Mouse (Mus musculus) liver, embryonic 14.5 days (tissue): ENCODE results near the gene Ltb4r1. TPM values are rescaled to one million over a fixed set of nuclear protein-coding genes. Genes with fewer than 3 reads are reported as not detected.
A peak's percentile ranks its signal among the peaks of the same experiment; 100 is the strongest.

Experiments used
- ATAC-seq: fragments of 200-750 bp; cut with Nextera tagmentation; 2 replicates; pipeline ENCODE4 v1.8.0; 2017; ENCODE audit warnings: moderate number of reproducible peaks, mild to moderate bottlenecking, moderate library complexity; ENCODE audit not compliant: insufficient read depth
- DNase-seq, 3 experiments: peaks; one replicate each; pipeline ENCODE4 v3.0.0-alpha.2; 2012 to 2013; ENCODE audit warnings: low read depth in 3 of 3, low spot score in 3 of 3
- H3K27ac ChIP-seq: fragments of 300-500 bp; sonication (generic); 2 replicates; pipeline ENCODE4 v1.5.1; 2014; ENCODE audit warnings: moderate library complexity, mild to moderate bottlenecking, control low read depth, inconsistent platforms
- H3K27me3 ChIP-seq: fragments of 300-500 bp; sonication (generic); 2 replicates; pipeline ENCODE4 v1.6.1; 2014; ENCODE audit warnings: mild to moderate bottlenecking, low read length, moderate library complexity; ENCODE audit not compliant: control insufficient read depth, insufficient read depth
- H3K36me3 ChIP-seq: fragments of 300-500 bp; sonication (generic); replicated peaks from 2 replicates; pipeline ENCODE4 v1.6.1; 2014; ENCODE audit warnings: low read depth; ENCODE audit not compliant: control insufficient read depth, insufficient read depth
- H3K4me1 ChIP-seq, 2 experiments: fragments of 200-500 bp in 1 of 2; fragments of 300-500 bp in 1 of 2; sonication (generic) in 1 of 2; replicated peaks; 2 replicates each; pipeline ENCODE4 v1.6.1; 2012 to 2014; ENCODE audit warnings: antibody characterized with exemption in 1 of 2, inconsistent platforms in 1 of 2, low read length in 1 of 2; ENCODE audit not compliant: control insufficient read depth in 2 of 2, insufficient read depth in 2 of 2
- H3K4me2 ChIP-seq: fragments of 300-500 bp; sonication (generic); 2 replicates; pipeline ENCODE4 v1.6.1; 2014; ENCODE audit warnings: low read depth, mild to moderate bottlenecking, control low read depth, moderate library complexity
- H3K4me3 ChIP-seq, 2 experiments: fragments of 200-500 bp in 1 of 2; fragments of 300-500 bp in 1 of 2; sonication (generic) in 1 of 2; 2 replicates each; pipeline ENCODE4 v1.5.1; 2012 to 2014; ENCODE audit warnings: low read depth in 2 of 2, low read length in 2 of 2, mild to moderate bottlenecking in 2 of 2, control low read depth in 1 of 2, inconsistent platforms in 1 of 2, moderate library complexity in 1 of 2; ENCODE audit not compliant: insufficient read depth in 1 of 2
- H3K9ac ChIP-seq: fragments of 300-500 bp; sonication (generic); replicated peaks from 2 replicates; pipeline ENCODE4 v1.6.1; 2014; ENCODE audit warnings: mild to moderate bottlenecking, control low read depth, moderate library complexity
- H3K9me3 ChIP-seq: fragments of 300-500 bp; sonication (generic); 2 replicates; pipeline ENCODE4 v1.6.1; 2016; ENCODE audit warnings: low read length, mixed read lengths; ENCODE audit not compliant: control insufficient read depth
- CTCF ChIP-seq: IDR thresholded peaks from 2 replicates; pipeline ENCODE4 v1.5.1; 2016; ENCODE audit warnings: antibody characterized with exemption, low read depth, control low read depth
- EP300 ChIP-seq: IDR thresholded peaks from 2 replicates; pipeline ENCODE4 v1.6.1; 2016; ENCODE audit warnings: antibody characterized with exemption, low read depth
- WGBS: fragments of 180-500 bp; shearing (Covaris S2); extraction: QIAGEN DNeasy Blood & Tissue Kit; methylation state at CpG from one replicate; pipeline ENCODE4 v1.1.7; 2014; ENCODE audit not compliant: insufficient replicate concordance; 5-methylcytosine and 5-hydroxymethylcytosine counted together
- polyA plus RNA-seq, 2 experiments: library from polyadenylated mRNA; depleted of rRNA in 1 of 2; stranded (reverse) in 1 of 2; unstranded in 1 of 2; fragments of >200 nt; fragmentation: Nextera tagmentation in 1 of 2; extraction: Ambion mirVana in 1 of 2; gene quantifications; 2 replicates each; pipeline versions ENCODE4 v1.2.1 to v1.2.3; 2012 to 2014

Gene Ltb4r1
- polyA plus RNA-seq, 2 experiments: 2.7 to 2.9 TPM

DNA sequence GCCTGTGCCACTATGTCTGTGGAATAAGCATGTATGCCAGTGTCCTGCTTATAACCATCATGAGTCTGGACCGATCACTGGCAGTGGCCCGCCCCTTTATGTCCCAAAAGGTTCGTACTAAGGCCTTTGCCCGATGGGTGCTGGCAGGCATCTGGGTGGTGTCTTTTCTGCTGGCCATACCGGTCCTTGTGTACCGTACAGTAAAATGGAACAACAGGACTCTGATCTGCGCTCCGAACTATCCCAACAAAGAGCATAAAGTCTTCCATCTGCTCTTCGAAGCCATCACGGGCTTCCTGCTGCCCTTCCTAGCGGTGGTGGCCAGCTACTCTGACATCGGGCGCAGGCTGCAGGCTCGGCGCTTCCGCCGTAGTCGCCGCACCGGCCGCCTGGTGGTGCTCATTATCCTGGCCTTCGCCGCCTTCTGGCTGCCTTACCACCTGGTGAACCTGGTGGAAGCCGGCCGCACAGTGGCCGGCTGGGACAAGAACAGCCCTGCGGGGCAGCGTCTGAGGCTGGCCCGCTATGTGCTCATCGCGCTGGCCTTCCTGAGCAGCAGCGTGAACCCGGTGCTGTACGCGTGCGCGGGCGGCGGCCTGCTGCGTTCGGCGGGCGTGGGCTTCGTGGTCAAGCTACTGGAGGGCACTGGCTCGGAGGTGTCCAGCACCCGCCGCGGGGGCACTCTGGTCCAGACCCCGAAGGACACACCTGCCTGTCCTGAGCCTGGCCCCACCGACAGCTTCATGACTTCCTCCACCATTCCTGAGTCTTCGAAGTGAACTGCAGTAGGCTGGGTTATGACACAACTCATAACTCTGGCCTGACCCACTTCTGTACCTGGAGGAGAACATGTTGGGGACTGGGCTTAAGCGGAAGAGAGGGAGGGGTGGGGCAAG, 2.0 kb downstream of the Ltb4r1 start:
- no peak for DNase-seq
- TF ChIP-seq EP300 (no peak), CTCF (peak; percentile 68)
- H3K4me2 ChIP-seq: peak overlapping the region; percentile 66
- peak; percentile 22; the same call in 1 of the 2 replicates for ATAC-seq
- no peaks in the 10 kb centered on the region for H3K9me3 ChIP-seq
- H3K36me3 ChIP-seq: no peaks in the 10 kb centered on the region
- WGBS: 14% methylated on average over 52 of the region's 52 CpGs
- H3K4me3 ChIP-seq: peak overlapping the region; percentile 7 to 37
- peaks cover 9 to 31% of the 10 kb centered on the region in 2 experiments for H3K4me1 ChIP-seq
- H3K9ac ChIP-seq: no peak overlapping the region
- no peak overlapping the region for H3K27ac ChIP-seq
- H3K27me3 ChIP-seq: peaks cover 13% of the 10 kb centered on the region

DNA sequence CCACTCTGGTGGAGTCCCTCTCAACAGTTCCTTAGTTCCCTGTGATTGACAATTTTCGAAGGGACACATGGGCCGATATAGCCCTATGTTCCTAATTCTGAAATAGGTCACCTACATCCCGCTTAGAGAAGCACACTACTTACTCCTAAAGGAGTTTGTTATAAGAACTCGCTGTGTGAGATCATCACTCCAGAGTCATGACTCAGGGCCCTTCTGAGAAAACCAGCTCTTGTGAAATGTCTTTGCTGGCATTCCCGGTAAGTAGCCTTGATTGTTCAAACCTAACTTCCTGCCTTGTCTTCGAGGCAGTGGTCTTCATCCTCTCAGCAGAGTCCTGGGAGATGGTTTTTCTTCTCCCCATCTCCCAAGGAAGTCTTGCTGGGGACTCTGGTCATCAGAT, 2.8 kb downstream of the Ltb4r1 start:
- Histone ChIP-seq H3K4me2 (peak overlapping the region; percentile 32; the same call in 1 of the 2 replicates), H3K4me1 (peaks cover 9 to 31% of the 10 kb centered on the region in 2 experiments), H3K9me3 (no peaks in the 10 kb centered on the region), H3K4me3 (no peak overlapping the region), H3K27me3 (peaks cover 6% of the 10 kb centered on the region; the same call in 1 of the 2 replicates), H3K9ac (no peak overlapping the region), H3K36me3 (no peaks in the 10 kb centered on the region), H3K27ac (no peak overlapping the region)
- DNase-seq (no peak), ATAC-seq (no peak)
- WGBS: 74% methylated on average over 6 of the region's 6 CpGs
- TF ChIP-seq EP300 (no peak), CTCF (no peak)

DNA sequence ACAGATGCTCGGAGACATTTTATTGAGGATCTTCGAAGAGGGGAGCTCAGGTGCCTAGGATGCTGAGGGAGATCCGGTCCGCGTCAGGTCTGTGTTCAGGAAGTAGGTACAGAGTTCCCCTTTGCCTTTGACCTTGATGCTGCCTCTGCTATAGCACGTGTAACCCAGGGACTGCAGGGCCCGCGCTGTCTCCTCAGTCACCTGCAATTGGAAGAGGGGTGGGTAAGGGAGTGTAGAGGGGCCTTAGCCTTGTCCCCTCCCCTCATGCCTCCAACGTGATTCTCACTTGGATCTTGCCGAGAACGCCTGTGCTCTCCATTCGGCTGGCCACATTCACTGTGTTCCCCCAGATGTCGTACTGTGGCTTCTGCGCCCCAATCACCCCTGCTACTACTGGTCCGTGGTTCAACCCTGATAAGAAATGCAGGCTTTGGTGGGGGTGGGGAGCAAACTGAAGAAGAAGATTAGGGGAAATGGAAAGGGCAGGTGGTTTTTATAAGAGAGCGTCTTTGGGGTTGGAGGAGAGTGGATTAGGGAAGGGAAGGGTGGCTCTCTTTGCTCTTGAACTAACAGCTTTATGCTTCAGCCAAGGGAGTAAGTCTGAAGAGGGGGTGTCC, 3.4 kb downstream of the Ltb4r1 start:
- no peak for TF ChIP-seq CTCF
- TF ChIP-seq EP300: peak; percentile 30; the same call in 1 of the 2 replicates
- no peaks in the 10 kb centered on the region for H3K36me3 ChIP-seq

DNA sequence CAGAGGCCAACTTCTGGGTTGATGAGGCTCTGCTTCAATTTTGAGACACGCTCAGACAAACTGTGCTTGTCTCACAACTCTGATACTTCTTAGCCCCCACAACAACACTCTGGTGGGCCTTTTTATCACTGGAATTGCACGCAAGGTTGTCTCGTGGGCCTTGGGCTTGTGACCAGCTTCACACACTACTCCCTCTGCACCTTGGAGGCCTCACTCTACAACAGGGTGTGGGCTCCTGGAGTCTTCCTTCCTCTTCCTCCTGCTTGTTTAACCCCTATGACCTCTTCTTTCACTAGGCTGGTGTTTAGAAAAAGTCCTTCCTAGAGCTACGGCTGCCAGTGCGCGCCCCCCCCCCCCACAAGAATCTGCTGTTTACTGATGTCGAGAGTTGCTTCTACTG, 10.9 kb downstream of the Ltb4r1 start:
- no peaks in the 10 kb centered on the region for H3K27me3 ChIP-seq
- H3K4me1 ChIP-seq: peaks cover 5 to 13% of the 10 kb centered on the region in 2 experiments; a peak in 3 of 4 replicates
- no peaks in the 10 kb centered on the region for H3K9me3 ChIP-seq
- H3K27ac ChIP-seq: no peak overlapping the region
- 42% methylated on average over 7 of the region's 7 CpGs for WGBS
- H3K4me3 ChIP-seq: no peak overlapping the region
- ATAC-seq: no peak
- H3K9ac ChIP-seq: no peak overlapping the region
- no peak for DNase-seq
- TF ChIP-seq CTCF: no peak
- no peak for TF ChIP-seq EP300
- no peaks in the 10 kb centered on the region for H3K36me3 ChIP-seq
- H3K4me2 ChIP-seq: no peak overlapping the region

More for the DNA sequence above, 3.4 kb downstream of the Ltb4r1 start:
- Histone ChIP-seq H3K27ac (no peak overlapping the region), H3K4me2 (peak overlapping the region; percentile 32), H3K27me3 (peaks cover 6% of the 10 kb centered on the region; the same call in 1 of the 2 replicates), H3K9me3 (no peaks in the 10 kb centered on the region), H3K4me1 (peaks cover 9 to 28% of the 10 kb centered on the region in 2 experiments), H3K4me3 (no peak overlapping the region), H3K9ac (no peak overlapping the region)
- DNase-seq (peak in 1 of 3 experiments; percentile 45), ATAC-seq (peak; percentile 75)
- 26% methylated on average over 16 of the region's 16 CpGs for WGBS

DNA sequence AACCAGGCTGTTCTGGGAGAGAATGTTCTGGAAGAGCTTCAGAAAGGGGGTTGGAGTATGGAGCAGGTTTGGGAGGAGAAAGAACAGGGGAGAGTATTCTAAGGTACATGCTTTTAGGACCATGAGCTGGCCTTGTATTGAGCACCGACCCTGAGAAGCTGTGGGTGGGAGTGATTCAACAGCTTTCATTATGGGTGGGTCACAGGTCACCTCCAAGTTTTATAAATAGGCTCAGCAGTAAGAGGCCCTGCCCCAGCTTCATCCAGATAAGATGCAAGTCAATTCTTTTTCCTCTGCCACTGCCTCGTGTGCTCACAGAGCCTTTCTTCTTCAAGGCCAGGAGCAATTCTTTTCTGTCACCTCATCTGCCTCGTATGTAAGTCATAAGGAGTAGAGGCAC, 11.4 kb downstream of the Ltb4r1 start:
- DNase-seq (no peak), ATAC-seq (no peak)
- Histone ChIP-seq H3K36me3 (no peaks in the 10 kb centered on the region), H3K4me2 (no peak overlapping the region), H3K9me3 (no peaks in the 10 kb centered on the region), H3K27ac (no peak overlapping the region), H3K9ac (no peak overlapping the region), H3K27me3 (no peaks in the 10 kb centered on the region; the same call in 1 of the 2 replicates), H3K4me3 (no peak overlapping the region), H3K4me1 (peaks cover 5 to 13% of the 10 kb centered on the region in 2 experiments; a peak in 3 of 4 replicates)
- no peak for TF ChIP-seq EP300
- 16% methylated on average over 3 of the region's 3 CpGs for WGBS
